Mouse (Mus musculus) embryo, embryonic 10.5 days (tissue): ENCODE data around the gene Pax3.
A peak's percentile ranks its signal among the peaks of the same experiment; 100 is the strongest.

Source experiments
- DNase-seq: peaks from one replicate; pipeline ENCODE4 v3.0.0-alpha.2; 2015; ENCODE audit warnings: low spot score

The Pax3 gene

GRCm38 (mm10) chr1:78172334-78172733, 24.6 kb downstream of the Pax3 start:
- no peak for DNase-seq

DNA sequence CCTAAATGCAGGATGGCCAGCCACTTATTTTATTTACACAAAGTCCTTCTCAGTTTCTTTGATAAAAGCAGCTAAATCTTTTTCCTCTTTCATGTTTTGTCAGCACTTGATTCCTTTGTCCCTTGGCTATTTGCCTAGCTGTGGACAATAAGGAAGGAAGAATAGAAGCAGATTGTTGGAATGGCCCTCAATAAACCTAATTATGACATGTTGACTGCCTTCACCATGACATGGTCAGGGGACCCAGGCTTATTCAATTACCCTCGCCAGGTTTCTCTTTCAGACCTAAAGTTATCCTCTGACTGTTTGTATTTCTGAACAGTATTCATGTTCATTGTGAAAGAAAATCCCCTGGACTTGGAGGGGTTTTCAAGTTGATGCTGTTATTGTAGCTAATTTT, 25.3 kb downstream of the Pax3 start:
- DNase-seq = peak; percentile 71

GRCm38 (mm10) chr1:78170771-78171170, 26.2 kb downstream of the Pax3 start:
- DNase-seq = peak; percentile 55

GRCm38 (mm10) chr1:78168796-78169195, 28.1 kb downstream of the Pax3 start:
- peak; percentile 65 for DNase-seq

DNA sequence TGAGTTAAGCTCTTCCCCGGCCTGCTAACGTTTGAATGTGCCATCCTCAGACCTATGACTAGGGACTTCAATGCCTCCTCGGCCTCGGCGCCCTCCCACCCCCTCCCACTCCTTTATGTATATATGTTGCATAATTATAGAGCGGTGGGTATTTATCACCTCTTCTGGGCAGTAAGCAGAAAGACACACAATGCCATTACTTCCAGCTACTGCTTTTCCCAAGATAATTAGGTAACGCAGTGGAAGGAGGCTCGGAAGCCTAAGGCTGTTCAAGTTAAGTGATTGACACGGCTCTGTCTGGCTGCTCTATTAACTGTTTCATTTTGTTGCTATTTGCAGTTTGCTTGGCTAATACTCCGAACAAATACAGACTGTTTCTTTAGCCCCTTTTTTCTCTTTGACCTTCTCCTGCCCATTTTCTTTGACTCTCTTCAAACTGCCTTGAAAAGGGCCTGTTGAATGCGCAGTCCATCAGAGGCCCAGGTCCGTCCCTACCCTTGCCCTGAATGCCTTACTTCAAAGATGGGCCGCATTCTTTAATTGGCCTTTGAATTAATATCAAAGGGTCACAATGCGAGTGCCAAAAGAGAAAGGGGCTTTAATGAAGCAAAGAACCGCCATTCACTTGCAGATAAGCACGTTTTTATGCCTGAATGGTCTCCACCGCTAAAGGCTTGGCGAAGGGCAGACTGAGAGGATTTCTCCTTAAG, 29.2 kb downstream of the Pax3 start:
- DNase-seq = peak; percentile 79

- no peak for DNase-seq
Observed at GRCm38 (mm10) chr1:78161745-78162144, 35.2 kb downstream of the Pax3 start.

DNA sequence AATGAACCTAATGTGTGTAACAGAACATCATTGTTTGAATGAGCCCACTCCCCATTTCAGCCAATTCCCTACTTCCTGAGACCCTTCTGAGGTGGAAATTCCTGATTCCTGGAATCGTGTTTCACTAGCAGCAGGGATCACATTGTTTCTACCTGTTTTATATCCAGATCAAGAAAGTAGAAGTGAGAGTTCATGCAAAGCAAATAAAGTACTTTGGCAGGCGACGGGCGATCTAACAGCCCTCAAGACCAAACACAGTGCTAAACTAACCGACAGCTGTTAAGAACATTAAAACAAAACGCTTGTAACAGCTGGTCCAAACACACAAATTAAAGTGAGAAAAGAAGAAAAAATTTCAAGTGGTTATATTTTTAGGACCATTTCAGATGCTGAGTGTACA, 39.0 kb downstream of the Pax3 start:
- peak; percentile 45 for DNase-seq

DNA sequence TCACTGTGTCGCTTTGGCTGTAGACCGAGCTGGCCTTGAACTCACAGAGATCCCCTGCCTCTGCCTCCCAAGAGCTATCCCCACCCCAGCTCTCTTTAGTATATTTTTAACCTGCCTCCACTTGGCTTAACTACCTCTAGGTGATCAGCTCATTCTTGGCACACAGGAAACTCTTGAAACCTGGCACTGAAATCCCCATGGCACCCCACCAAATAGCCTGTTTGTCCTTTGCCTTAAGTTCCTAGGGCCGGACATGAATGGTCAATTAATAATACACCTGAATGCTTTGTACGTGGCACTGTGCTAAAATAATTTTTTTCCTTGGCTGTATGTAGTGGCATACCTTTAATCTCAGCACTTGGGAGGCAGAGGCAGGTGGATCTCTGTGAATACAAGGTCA, 41.1 kb downstream of the Pax3 start:
- no peak for DNase-seq

DNA sequence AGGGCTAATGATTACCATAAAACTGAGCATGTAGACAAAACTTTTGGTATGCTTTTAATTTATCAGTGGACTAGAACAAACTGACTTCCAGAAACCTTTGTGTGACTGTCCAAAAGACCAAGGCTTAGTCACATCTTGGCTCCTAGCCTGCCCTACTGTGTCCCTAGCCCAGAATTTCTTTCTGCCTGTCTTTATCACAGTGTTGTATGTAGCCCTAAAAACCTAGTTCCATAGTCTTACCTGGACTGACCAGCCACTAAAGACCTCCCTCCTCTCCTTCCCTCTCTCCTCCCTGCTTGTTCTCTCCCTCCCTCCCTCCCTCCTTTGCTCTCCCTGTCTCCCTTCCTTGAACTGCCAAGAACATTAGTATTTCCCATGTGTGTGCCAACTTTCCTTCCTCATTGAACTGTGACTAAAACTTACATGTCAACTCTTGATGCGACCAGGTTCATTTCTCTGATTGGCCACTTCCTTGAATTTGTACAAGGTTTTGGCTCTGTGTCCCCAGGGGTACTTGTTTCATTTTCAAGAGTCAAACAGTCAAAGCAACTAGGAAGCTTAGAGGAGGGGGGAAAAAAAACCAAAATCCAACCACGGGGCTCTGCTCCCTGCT, 48.8 kb downstream of the Pax3 start:
- DNase-seq = no peak

DNA sequence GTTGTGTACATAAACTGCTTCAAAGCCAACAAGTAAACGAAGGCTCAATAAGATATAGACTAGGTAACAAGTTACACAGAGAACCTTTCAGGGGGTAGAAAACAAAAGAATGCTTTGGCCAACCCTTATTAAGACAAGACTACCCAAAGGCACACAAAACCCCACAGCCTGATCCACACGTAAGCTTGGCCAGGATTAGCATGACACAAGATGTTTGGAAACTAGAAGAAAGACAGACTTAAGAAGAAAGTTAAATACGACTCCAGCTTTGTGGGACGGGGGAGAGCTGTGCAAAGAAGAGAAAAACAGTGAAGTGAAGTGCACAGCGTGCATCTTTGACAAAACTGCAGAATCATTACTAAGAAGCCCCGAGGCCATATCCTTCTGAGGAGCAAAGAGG, 53.5 kb downstream of the Pax3 start:
- DNase-seq = peak; percentile 47

DNA sequence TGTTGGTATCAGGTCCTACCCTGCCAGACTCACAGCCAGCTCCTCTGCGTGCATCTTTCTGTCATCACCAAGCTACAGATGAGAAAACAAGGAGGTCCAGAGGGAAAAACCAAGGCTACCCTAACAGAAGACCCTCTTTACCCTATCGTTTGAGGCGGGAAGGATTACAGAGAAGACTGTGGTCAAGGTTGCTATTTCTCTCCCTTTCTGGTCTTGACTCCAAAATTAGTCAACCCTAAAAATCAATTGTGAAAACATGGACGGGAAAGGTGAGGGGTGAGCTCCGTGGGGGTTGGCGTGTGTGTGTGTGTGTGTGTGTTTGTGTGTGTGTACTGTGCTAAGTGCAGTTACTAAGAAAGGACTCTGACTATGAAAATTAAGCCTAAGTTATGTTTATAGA, 54.0 kb downstream of the Pax3 start:
- no peak for DNase-seq

- DNase-seq = peak; percentile 79
Observed at GRCm38 (mm10) chr1:78141741-78142501, 55.0 kb downstream of the Pax3 start.

DNA sequence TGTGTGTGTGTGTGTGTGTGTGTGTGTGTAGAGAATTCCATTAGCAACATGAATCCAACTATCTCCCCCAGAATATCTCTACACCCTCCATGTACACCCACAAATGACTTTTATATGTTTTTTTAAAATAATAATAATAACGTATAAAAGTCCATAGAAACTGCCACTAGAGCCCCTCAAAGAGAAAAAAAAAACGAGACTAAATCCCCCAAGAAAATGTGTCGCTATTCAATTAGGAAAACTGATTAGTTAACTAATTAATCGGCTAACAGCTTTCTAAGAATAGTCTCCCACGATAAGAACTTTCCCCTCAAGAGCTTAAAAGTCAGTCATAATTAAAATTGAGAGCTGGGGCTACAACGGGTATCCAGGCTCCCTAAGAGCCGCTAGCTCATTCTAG, 55.6 kb downstream of the Pax3 start:
- no peak for DNase-seq

DNA sequence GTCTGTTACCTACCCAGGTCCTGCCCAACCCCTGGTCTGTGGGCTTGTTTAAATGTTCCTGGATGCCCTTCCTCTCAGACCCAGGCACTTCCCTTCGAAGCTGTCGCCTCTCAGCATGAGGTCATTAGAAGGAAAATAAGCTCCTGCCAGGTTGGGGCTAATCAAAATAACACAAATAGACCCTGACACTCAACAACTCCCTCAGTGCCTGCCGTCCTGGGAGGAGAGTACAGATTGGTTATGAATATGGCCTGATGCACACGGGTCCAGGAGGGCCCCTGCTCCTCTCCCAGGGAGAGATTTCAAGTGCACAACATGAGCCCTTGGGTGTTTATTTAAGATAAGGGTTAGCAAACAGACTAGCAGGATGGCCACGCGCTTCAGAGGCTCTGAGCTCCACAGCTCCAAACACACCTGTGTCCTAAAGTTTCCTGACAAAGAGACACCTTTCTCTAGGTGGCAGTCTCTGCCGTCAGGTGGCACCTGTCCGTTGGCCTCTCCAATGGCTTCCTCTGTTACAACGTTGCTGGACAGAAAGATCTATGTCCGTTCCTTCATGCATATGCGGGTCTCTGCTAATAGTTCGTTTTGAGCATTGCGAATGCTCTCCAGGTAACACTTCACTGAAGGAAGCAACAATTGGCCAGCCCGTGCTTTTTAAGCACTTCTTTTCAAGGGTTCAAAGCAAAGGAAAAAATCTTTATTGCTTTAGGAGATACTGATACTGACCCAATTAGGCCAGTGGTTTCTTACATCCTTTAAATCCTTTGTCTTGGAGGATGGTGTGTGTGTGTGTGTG, 56.2 kb downstream of the Pax3 start:
- DNase-seq = peak; percentile 68

DNA sequence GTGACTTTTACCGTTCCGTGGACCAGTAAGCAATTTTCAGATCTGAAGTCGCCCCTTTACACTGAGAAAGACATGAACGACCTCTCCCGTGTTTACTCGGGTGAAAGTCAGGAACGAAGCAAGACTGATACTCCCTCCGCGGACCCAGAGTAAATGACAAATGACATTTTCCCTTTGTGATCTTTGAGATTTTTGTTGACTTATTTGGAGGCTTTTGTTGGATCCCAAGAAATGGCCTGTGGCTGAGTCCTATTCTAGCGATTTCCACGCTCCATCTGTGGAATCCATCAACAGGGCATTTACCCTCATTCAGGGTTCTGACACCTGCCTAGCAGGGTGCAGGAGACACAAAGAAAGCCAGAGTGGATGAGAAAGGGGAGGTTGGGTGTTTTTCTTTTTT, 57.6 kb downstream of the Pax3 start:
- peak; percentile 76 for DNase-seq

- DNase-seq = peak; percentile 65
Observed at GRCm38 (mm10) chr1:78129267-78129666, 67.7 kb downstream of the Pax3 start.

GRCm38 (mm10) chr1:78119899-78120560, 76.9 kb downstream of the Pax3 start:
- DNase-seq = no peak

GRCm38 (mm10) chr1:78116046-78116445, 80.9 kb downstream of the Pax3 start:
- DNase-seq = no peak

DNA sequence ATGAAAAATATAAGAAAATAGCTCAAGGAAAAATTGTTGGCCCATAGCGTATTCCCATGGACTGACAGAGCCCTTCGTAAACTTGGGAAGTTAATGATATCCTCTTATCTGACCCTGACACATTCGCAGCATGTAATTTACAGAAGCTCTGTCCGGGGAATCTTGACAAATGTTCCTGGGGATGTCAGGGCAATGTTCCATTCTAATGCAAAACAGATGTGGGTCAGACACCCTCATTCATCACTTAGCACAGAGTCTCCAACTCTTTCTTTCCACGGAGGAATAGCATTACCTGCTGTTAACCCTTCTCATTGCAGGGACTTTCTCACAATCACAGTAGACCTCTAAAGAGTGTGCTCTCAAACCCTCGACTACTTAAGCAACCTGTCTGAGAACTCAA, 86.6 kb downstream of the Pax3 start:
- peak; percentile 82 for DNase-seq

GRCm38 (mm10) chr1:78103511-78103910, 93.4 kb downstream of the Pax3 start:
- no peak for DNase-seq

GRCm38 (mm10) chr1:78093619-78094018, 103.3 kb downstream of the Pax3 start:
- no peak for DNase-seq

DNA sequence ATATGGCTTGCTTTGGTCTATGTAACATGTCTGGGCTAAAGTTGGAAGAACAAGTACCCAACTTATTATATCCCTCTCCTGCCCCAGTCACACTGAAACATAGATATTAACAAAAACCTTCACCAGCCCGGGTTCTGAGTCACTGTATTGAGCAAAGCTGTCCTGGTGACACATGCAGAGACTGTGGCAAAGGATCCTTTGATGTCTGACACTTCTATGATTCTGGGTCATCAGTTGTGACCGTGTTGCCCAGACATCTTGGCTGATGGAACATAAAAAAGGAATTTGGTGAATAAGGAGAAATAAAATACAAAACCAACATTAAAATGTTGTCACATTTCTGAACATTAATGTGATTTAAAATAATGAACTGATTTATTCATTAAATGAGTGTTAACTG, 108.3 kb downstream of the Pax3 start:
- no peak for DNase-seq
